Mouse (Mus musculus) right cerebral cortex, postnatal 36 days (tissue): ENCODE results near the gene Hspa1a.
"Not testable (repeated sequence)": the region's sequence is repeated elsewhere in the genome, so short reads cannot be mapped to it uniquely, and the experiment has no call there.

Source experiments
- DNase-seq, 2 experiments: peaks; one replicate each; pipeline ENCODE4 v3.0.0; 2022; ENCODE audit warnings: low spot score in 2 of 2, mixed read lengths in 1 of 2

The Hspa1a gene

GRCm38 (mm10) chr17:34972069-34972749 is at the start of gene Hspa1a, which contains the start of gene Hspa1l:
Hspa1a (minus strand) TSS chr17:34972156.
Hspa1l (plus strand) TSS chr17:34972703.
- peak; percentile 68 to 75 for DNase-seq

- peak; percentile 60 to 67 for DNase-seq
These were observed 49.3 kb upstream of the Hspa1a start for GRCm38 (mm10) chr17:35021163-35021808.

- no peak for DNase-seq
These were observed 48.6 kb upstream of the Hspa1a start for GRCm38 (mm10) chr17:35020551-35020950.

- DNase-seq: no peak
These were observed 47.9 kb upstream of the Hspa1a start for GRCm38 (mm10) chr17:35019894-35020293.

GRCm38 (mm10) chr17:35018171-35018570 is 46.2 kb upstream of the Hspa1a start:
- no peak for DNase-seq

GRCm38 (mm10) chr17:35017706-35018030 is 45.7 kb upstream of the Hspa1a start:
- DNase-seq: no peak

- DNase-seq: no peak
These were observed 45.1 kb upstream of the Hspa1a start for GRCm38 (mm10) chr17:35016791-35017705.

GRCm38 (mm10) chr17:35016376-35016775 is 44.4 kb upstream of the Hspa1a start, which contains the start of gene Vwa7:
Vwa7 (plus strand) TSS chr17:35016579.
- no peak for DNase-seq

GRCm38 (mm10) chr17:35015296-35015695 is 43.3 kb upstream of the Hspa1a start:
- DNase-seq: no peak

GRCm38 (mm10) chr17:35013221-35013620 is 41.3 kb upstream of the Hspa1a start:
- DNase-seq: no peak

- no peak for DNase-seq
These were observed 40.5 kb upstream of the Hspa1a start for GRCm38 (mm10) chr17:35012430-35012829.

- no peak for DNase-seq
These were observed 39.5 kb upstream of the Hspa1a start for GRCm38 (mm10) chr17:35011440-35011839.

GRCm38 (mm10) chr17:35009586-35009985 is 37.6 kb upstream of the Hspa1a start:
- no peak for DNase-seq

GRCm38 (mm10) chr17:35007387-35007991 is 35.5 kb upstream of the Hspa1a start:
- DNase-seq: no peak

- DNase-seq: not testable (repeated sequence)
These were observed 33.9 kb upstream of the Hspa1a start for GRCm38 (mm10) chr17:35005902-35006301.

- no peak for DNase-seq
These were observed 33.2 kb upstream of the Hspa1a start for GRCm38 (mm10) chr17:35005158-35005557.

GRCm38 (mm10) chr17:35004075-35004717 is 32.2 kb upstream of the Hspa1a start:
- DNase-seq: no peak

GRCm38 (mm10) chr17:35003022-35003838 is 31.3 kb upstream of the Hspa1a start:
- no peak for DNase-seq

- DNase-seq: no peak
These were observed 30.4 kb upstream of the Hspa1a start for GRCm38 (mm10) chr17:35002153-35002865.
